Mouse (Mus musculus) forebrain, postnatal 0 days (tissue): ENCODE data around the gene Nr1i2. TPM values are rescaled to one million over a fixed set of nuclear protein-coding genes. Genes with fewer than 3 reads are reported as not detected.

ENCODE experiments used
- ATAC-seq: fragments of 200-750 bp; cut with Nextera tagmentation; 2 replicates; pipeline ENCODE4 v1.8.0; 2017; ENCODE audit warnings: mild to moderate bottlenecking, moderate library complexity
- DNase-seq: peaks from one replicate; pipeline ENCODE4 v3.0.0-alpha.2; 2015
- H3K27ac ChIP-seq: fragments of 300-500 bp; sonication (generic); 2 replicates; pipeline ENCODE4 v1.5.1; 2014; ENCODE audit warnings: low read depth, mild to moderate bottlenecking, antibody characterized with exemption, low read length, moderate library complexity, mixed read lengths
- H3K27me3 ChIP-seq: fragments of 300-500 bp; sonication (generic); 2 replicates; pipeline ENCODE4 v1.6.1; 2014; ENCODE audit warnings: mild to moderate bottlenecking, low read length, mixed read lengths; ENCODE audit not compliant: insufficient read depth
- H3K36me3 ChIP-seq: fragments of 300-500 bp; sonication (generic); 2 replicates; pipeline ENCODE4 v1.6.1; 2014; ENCODE audit warnings: mild to moderate bottlenecking, moderate library complexity; ENCODE audit not compliant: insufficient read depth
- H3K4me1 ChIP-seq: fragments of 300-500 bp; sonication (generic); 2 replicates; pipeline ENCODE4 v1.6.1; 2014; ENCODE audit warnings: antibody characterized with exemption; ENCODE audit not compliant: insufficient read depth
- H3K4me2 ChIP-seq: fragments of 300-500 bp; sonication (generic); 2 replicates; pipeline ENCODE4 v1.6.1; 2014; ENCODE audit warnings: low read depth, mild to moderate bottlenecking, moderate library complexity
- H3K4me3 ChIP-seq: fragments of 300-500 bp; sonication (generic); 2 replicates; pipeline ENCODE4 v1.5.1; 2014; ENCODE audit warnings: low read depth, low read length, mixed read lengths
- H3K9ac ChIP-seq: fragments of 300-500 bp; sonication (generic); 2 replicates; pipeline ENCODE4 v1.6.1; 2014; ENCODE audit warnings: mild to moderate bottlenecking
- H3K9me3 ChIP-seq: fragments of 300-500 bp; sonication (generic); 2 replicates; pipeline ENCODE4 v1.6.1; 2016; ENCODE audit warnings: low read length
- CTCF ChIP-seq: sonication (generic); IDR thresholded peaks from 2 replicates; pipeline ENCODE4 v1.5.1; 2016; ENCODE audit warnings: antibody characterized with exemption, control low read depth, low read depth
- WGBS: fragments of 180-500 bp; shearing (Covaris S2); extraction: QIAGEN DNeasy Blood & Tissue Kit; methylation state at CpG from one replicate; pipeline ENCODE4 v1.1.7; 2014; 5-methylcytosine and 5-hydroxymethylcytosine counted together
- polyA plus RNA-seq: library from polyadenylated mRNA; unstranded; fragments of >200 nt; fragmentation: Nextera tagmentation; extraction: Ambion mirVana; gene quantifications from 2 replicates; pipeline ENCODE4 v1.2.1, GENCODE M21; 2015
- total RNA-seq: library from RNA; depleted of rRNA; stranded (reverse); fragments of >200 nt; gene quantifications from 2 replicates; pipeline ENCODE4 v1.2.3, GENCODE M21; 2014

Gene Nr1i2
- total and polyA plus RNA-seq, 2 experiments from 2014 or later = not detected

DNA sequence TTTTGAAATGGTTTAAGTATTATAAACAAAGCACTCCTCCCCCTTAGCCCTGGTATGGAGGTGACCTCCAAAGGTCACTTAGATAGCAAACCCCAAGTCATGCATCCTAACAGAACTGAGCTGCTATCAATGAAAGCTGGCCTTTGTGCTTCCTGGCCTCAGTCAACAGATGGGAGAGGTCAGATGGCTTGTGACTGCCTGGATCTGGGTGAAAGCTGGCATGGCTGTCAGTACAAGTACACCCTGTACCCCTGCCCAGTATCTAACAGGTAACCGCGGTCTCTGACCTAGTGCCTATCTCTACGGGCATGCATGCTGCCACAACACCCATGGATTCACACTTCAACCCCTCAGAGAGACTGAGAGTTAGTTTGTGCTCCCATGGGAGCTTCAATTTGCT lies 6.9 kb downstream of the Nr1i2 start:
- no peak overlapping the region for H3K4me2 ChIP-seq
- H3K36me3 ChIP-seq = no peaks in the 10 kb centered on the region
- H3K9ac ChIP-seq = no peak overlapping the region
- 88% methylated on average over 3 of the region's 3 CpGs for WGBS
- no peak for TF ChIP-seq CTCF
- no peaks in the 10 kb centered on the region for H3K9me3 ChIP-seq
- ATAC-seq (no peak), DNase-seq (no peak)
- no peak overlapping the region for H3K27ac ChIP-seq
- no peaks in the 10 kb centered on the region for H3K4me1 ChIP-seq
- no peaks in the 10 kb centered on the region for H3K27me3 ChIP-seq
- H3K4me3 ChIP-seq = no peak overlapping the region

DNA sequence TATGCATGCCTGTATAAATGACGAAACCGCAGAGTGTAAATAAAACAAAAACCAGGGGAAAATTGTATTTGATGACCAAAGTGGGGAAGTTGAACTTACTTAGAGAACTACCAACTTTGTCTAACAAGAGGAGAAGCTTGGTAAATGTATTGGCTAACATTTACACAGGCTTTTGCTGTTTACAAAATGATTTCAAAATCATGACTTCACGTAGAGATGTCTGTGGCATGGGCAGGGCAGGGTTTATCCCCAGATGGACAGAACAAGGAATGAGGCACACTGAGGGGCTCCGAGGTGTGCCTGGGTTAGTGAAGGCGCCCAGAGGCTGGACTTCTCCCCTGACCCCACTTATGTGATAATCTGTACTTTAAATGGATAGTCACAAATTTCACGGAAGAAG lies 7.3 kb downstream of the Nr1i2 start:
- no peaks in the 10 kb centered on the region for H3K4me1 ChIP-seq
- H3K4me2 ChIP-seq = no peak overlapping the region
- H3K36me3 ChIP-seq = no peaks in the 10 kb centered on the region
- no peaks in the 10 kb centered on the region for H3K9me3 ChIP-seq
- ATAC-seq = no peak
- no peak overlapping the region for H3K4me3 ChIP-seq
- no peak for DNase-seq
- H3K27ac ChIP-seq = no peak overlapping the region
- H3K27me3 ChIP-seq = no peaks in the 10 kb centered on the region
- WGBS = 87% methylated on average over 6 of the region's 6 CpGs
- TF ChIP-seq CTCF = no peak
- no peak overlapping the region for H3K9ac ChIP-seq

DNA sequence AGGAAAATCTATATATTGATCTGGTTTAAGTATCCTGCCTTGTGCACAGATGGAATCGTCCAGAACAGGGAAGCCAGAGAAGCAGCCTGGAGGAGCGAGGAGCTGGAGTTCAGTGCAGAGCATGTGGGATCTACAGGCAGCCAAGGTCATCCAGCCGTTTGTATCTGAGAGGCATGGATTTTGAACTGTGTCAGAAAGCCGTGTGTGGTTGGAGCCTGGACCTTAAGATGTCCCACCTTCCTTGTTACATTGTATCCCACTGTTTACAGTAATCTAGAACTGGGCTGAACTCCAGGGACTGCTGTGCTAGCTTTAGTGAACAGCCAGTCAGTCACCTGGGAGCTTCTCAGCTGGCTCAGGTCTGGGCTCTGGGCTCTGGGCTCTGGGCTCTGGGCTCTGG lies 8.1 kb downstream of the Nr1i2 start:
- no peak for ATAC-seq
- no peak overlapping the region for H3K4me2 ChIP-seq
- no peak overlapping the region for H3K9ac ChIP-seq
- no peaks in the 10 kb centered on the region for H3K27me3 ChIP-seq
- H3K4me3 ChIP-seq = no peak overlapping the region
- no peak for TF ChIP-seq CTCF
- H3K4me1 ChIP-seq = no peaks in the 10 kb centered on the region
- 76% methylated on average over 4 of the region's 4 CpGs for WGBS
- H3K9me3 ChIP-seq = no peaks in the 10 kb centered on the region
- H3K36me3 ChIP-seq = no peaks in the 10 kb centered on the region
- DNase-seq = no peak
- no peak overlapping the region for H3K27ac ChIP-seq

DNA sequence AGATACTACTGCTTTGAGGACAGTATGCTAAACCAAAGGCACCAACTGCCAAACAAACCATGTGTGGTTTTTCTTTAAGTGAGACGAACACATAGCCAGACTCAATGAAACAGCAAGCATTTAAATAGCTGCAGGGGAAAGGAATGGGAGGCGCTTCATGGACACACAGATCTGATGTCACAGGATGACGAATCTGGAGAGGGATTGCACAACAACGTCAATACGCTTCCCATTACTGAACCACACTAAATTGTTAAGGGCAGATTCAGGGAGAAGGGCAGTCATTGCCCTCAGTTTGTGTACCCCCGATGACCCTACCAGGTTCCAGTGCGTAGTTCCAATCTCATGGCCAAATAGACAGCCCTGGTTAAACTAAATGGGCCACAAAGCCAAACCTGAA lies 8.8 kb downstream of the Nr1i2 start:
- no peak for TF ChIP-seq CTCF
- Histone ChIP-seq H3K4me2 (no peak overlapping the region), H3K27me3 (no peaks in the 10 kb centered on the region), H3K27ac (no peak overlapping the region), H3K9me3 (no peaks in the 10 kb centered on the region), H3K9ac (no peak overlapping the region), H3K4me3 (no peak overlapping the region), H3K4me1 (no peaks in the 10 kb centered on the region), H3K36me3 (no peaks in the 10 kb centered on the region)
- DNase-seq (no peak), ATAC-seq (no peak)
- 88% methylated on average over 7 of the region's 7 CpGs for WGBS

DNA sequence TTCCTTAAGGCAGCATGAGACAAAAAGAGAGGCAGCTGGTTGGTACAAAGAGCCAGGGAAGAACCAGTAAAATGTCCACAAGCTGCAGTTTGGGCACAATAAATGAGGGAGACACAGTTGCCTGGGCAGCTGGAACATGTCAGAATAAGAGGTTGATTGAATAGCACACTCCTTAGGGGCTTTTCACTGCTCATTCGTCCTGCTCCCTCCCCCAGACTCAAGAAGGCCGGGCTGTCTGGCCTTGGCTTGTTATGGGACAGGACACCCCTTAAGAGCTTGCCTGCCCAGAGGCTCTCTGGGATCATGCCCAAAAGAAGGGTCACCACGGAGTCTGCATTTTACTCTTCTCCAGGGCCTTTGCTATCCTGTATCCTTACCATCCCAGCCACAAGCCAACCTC lies 11.3 kb downstream of the Nr1i2 start:
- WGBS = 34% methylated on average over 3 of the region's 3 CpGs
- ATAC-seq = no peak; the same call in 1 of the 2 replicates

DNA sequence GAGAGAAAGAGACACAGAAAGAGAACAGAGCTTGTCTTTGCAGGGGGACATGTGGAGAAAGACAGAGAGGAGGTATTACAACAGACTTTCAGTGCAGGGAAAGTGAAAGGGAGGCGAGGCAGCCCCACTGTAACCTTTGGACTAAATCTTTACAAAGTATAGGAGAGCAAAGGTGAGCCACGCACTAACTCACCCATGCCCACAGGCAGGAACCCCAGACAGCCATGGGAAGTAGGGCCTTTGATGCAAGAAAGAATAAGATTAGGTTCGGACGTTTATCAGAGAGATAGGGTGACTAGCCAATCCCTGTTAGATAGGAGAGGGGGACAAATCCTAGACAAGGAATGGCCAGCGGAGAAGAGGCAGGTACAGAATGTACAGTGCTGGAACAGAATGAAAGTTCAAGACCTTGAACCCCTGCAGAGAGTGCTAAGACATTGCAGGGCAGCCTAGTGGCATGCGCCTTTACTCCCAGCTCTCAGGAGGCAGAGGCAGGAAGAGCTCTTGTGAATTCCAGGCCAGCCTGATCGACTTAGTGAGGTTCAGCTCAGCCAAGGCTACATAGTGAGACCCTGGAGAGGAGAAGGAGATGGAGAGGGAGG lies 12.0 kb downstream of the Nr1i2 start:
- Histone ChIP-seq H3K27ac (no peak overlapping the region), H3K27me3 (no peaks in the 10 kb centered on the region), H3K9ac (no peak overlapping the region), H3K4me3 (no peak overlapping the region), H3K36me3 (no peaks in the 10 kb centered on the region), H3K9me3 (no peaks in the 10 kb centered on the region), H3K4me1 (no peaks in the 10 kb centered on the region), H3K4me2 (no peak overlapping the region)
- DNase-seq (no peak), ATAC-seq (no peak)
- WGBS = 81% methylated on average over 7 of the region's 7 CpGs
- TF ChIP-seq CTCF = no peak

More for the DNA sequence above, 11.3 kb downstream of the Nr1i2 start:
- Histone ChIP-seq H3K4me3 (no peak overlapping the region), H3K4me1 (no peaks in the 10 kb centered on the region), H3K27ac (no peak overlapping the region), H3K4me2 (no peak overlapping the region), H3K27me3 (no peaks in the 10 kb centered on the region), H3K9ac (no peak overlapping the region), H3K36me3 (no peaks in the 10 kb centered on the region), H3K9me3 (no peaks in the 10 kb centered on the region)
- no peak for DNase-seq
- no peak for TF ChIP-seq CTCF

DNA sequence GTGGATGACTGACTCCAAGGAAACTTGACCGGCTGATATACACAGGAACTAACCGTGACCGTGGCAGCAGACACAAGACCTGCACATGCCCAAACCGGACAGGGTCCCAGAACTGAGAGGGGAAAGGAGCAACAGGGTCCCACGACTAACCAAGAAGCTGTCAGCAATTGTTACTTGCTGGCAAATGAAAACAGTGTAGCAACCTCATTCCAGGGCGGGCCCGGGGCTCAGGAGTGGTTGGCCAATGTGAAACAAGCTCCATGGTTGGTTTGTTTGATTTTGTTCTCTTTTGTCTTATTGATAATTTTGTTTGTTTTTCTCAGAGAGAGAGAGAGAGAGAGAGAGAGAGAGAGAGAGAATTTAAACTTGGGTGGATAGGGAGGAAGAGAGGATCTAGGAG lies 13.7 kb downstream of the Nr1i2 start:
- no peaks in the 10 kb centered on the region for H3K9me3 ChIP-seq
- no peak for DNase-seq
- no peaks in the 10 kb centered on the region for H3K4me1 ChIP-seq

DNA sequence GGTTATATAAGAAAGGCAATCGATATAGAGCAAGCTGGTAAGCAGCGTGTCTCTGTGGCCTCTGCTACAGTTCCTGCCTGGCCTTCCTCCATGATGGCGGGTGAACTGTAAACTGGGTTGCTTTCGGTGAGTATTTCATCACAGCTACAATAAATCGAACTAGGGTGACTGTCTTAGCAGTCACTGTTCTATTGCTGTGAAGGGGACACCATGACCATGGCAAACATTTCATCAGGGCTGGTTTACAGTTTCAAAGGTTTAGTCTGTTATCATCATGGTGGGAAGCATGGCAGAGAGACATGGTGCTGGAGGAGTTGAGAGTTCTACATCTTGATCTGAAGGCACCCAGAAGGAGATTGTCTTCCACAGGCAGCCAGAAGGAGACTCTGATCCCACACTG lies 14.8 kb downstream of the Nr1i2 start:
- TF ChIP-seq CTCF = no peak
- Histone ChIP-seq H3K9me3 (no peaks in the 10 kb centered on the region), H3K36me3 (no peaks in the 10 kb centered on the region), H3K4me3 (no peak overlapping the region), H3K27ac (no peak overlapping the region), H3K4me2 (no peak overlapping the region), H3K4me1 (no peaks in the 10 kb centered on the region), H3K27me3 (no peaks in the 10 kb centered on the region), H3K9ac (no peak overlapping the region)
- DNase-seq (no peak), ATAC-seq (no peak)
- WGBS = 91% methylated on average over 5 of the region's 5 CpGs

More for the DNA sequence above, 13.7 kb downstream of the Nr1i2 start:
- Histone ChIP-seq H3K9ac (no peak overlapping the region), H3K27me3 (no peaks in the 10 kb centered on the region), H3K4me3 (no peak overlapping the region), H3K27ac (no peak overlapping the region), H3K4me2 (no peak overlapping the region), H3K36me3 (no peaks in the 10 kb centered on the region)
- TF ChIP-seq CTCF = no peak
- 84% methylated on average over 7 of the region's 7 CpGs for WGBS
- no peak for ATAC-seq
